Mouse (Mus musculus): ENCODE measurements around the gene Gnaq. TPM values are rescaled to one million over a fixed set of nuclear protein-coding genes. Genes with fewer than 3 reads are reported as not detected.

The Gnaq gene
- polyA plus RNA-seq, 1 experiment from 2014 or later, result 18.1 TPM

- WGBS, result 96% methylated on average over 3 of the region's 3 CpGs
These were observed 90.5 kb downstream of the Gnaq start for GRCm38 (mm10) chr19:16223126-16223525.

DNA sequence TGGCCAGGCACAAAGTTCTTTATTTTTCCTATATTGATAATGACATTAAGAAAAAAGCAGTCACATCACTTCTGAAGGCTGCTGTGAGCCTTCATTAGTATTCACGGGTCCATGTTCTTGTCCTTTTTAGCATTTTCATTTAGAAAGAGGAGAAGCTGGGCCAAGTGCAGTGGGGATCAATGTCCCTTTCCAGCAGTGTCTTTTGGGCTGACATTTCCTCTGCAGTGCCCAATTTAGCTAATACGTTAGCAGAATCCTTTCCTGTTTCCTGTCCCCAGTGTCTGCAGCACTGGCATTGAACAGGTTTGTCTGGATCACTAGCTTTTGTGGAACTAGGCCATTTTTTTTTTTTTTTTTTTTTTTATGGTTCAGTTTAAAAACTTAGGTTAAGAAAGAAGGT, 92.2 kb downstream of the Gnaq start:
- no peak overlapping the region for H3K9ac ChIP-seq (ENCODE audit: low read length)
- no peaks in the 10 kb centered on the region for H3K27me3 ChIP-seq (ENCODE audit: control insufficient read depth, insufficient read depth, low read length)
- no peaks in the 10 kb centered on the region for H3K4me1 ChIP-seq (replicated peaks; ENCODE audit: control insufficient read depth, insufficient read depth)
- no peak for TF ChIP-seq CTCF (IDR thresholded peaks at IDR 0.05; ENCODE audit: low read depth)
- no peak for TF ChIP-seq EP300 (optimal IDR thresholded peaks at IDR 0.05)
- no peak overlapping the region for H3K27ac ChIP-seq (replicated peaks)
- ATAC-seq (ENCODE audit: low FRiP score, low TSS enrichment) (no peak), DNase-seq (ENCODE audit: low spot score) (no peak)
- H3K9me3 ChIP-seq (ENCODE audit: control insufficient read depth, low read length), result no peaks in the 10 kb centered on the region
- H3K36me3 ChIP-seq (ENCODE audit: control insufficient read depth, insufficient read depth, low read length), result peaks cover 6% of the 10 kb centered on the region
- 54% methylated on average over 2 of the region's 2 CpGs for WGBS
- H3K4me3 ChIP-seq (ENCODE audit: low read depth, low read length), result no peak overlapping the region
- H3K4me2 ChIP-seq (replicated peaks; ENCODE audit: low read depth), result no peak overlapping the region

More at GRCm38 (mm10) chr19:16223126-16223525, 90.5 kb downstream of the Gnaq start:
- Histone ChIP-seq H3K4me3 (ENCODE audit: low read depth, low read length) (no peak overlapping the region), H3K4me2 (replicated peaks; ENCODE audit: low read depth) (no peak overlapping the region), H3K27me3 (ENCODE audit: control insufficient read depth, insufficient read depth, low read length) (no peaks in the 10 kb centered on the region), H3K36me3 (ENCODE audit: control insufficient read depth, insufficient read depth, low read length) (peaks cover 10% of the 10 kb centered on the region), H3K9ac (ENCODE audit: low read length) (no peak overlapping the region), H3K4me1 (replicated peaks; ENCODE audit: control insufficient read depth, insufficient read depth) (no peaks in the 10 kb centered on the region), H3K9me3 (ENCODE audit: control insufficient read depth, low read length) (no peaks in the 10 kb centered on the region), H3K27ac (replicated peaks) (no peak overlapping the region)
- ATAC-seq (ENCODE audit: low FRiP score, low TSS enrichment) (no peak), DNase-seq (ENCODE audit: low spot score) (no peak)
- TF ChIP-seq EP300 (optimal IDR thresholded peaks at IDR 0.05) (no peak), CTCF (IDR thresholded peaks at IDR 0.05; ENCODE audit: low read depth) (no peak)

DNA sequence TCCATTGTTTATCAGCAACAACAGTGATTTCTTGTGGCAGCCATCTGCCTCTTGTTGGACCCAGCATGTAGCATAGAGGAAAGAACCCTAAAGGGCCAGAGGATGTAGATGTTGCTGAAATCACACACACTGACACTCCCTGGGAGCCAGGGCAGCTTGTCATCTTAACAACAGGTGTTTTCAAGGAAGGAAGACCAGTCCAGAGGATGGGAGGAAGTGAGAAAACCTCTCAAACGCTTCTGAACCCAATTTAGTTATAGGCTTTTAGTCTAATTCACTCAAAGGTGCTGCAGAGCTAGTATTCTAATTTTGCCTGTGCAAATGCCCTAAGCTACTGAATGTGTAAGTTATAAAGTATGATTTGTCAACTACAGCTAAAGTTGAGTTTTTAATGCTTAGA, 99.0 kb downstream of the Gnaq start:
- Histone ChIP-seq H3K4me3 (ENCODE audit: low read depth, low read length) (no peak overlapping the region), H3K4me2 (replicated peaks; ENCODE audit: low read depth) (no peak overlapping the region), H3K4me1 (replicated peaks; ENCODE audit: control insufficient read depth, insufficient read depth) (no peaks in the 10 kb centered on the region; the same call in 1 of the 2 replicates), H3K36me3 (ENCODE audit: control insufficient read depth, insufficient read depth, low read length) (no peaks in the 10 kb centered on the region), H3K9me3 (ENCODE audit: control insufficient read depth, low read length) (no peaks in the 10 kb centered on the region), H3K9ac (ENCODE audit: low read length) (no peak overlapping the region), H3K27ac (replicated peaks) (no peak overlapping the region), H3K27me3 (ENCODE audit: control insufficient read depth, insufficient read depth, low read length) (no peaks in the 10 kb centered on the region)
- DNase-seq (ENCODE audit: low spot score), result no peak
- no peak for ATAC-seq (ENCODE audit: low FRiP score, low TSS enrichment)
- WGBS, result 81% methylated on average over 1 of the region's 1 CpGs
- TF ChIP-seq EP300 (optimal IDR thresholded peaks at IDR 0.05) (no peak), CTCF (IDR thresholded peaks at IDR 0.05; ENCODE audit: low read depth) (no peak)

GRCm38 (mm10) chr19:16235594-16235993, 103.0 kb downstream of the Gnaq start:
- DNase-seq (ENCODE audit: low spot score) (no peak), ATAC-seq (ENCODE audit: low FRiP score, low TSS enrichment) (no peak)
- Histone ChIP-seq H3K9me3 (ENCODE audit: control insufficient read depth, low read length) (no peaks in the 10 kb centered on the region), H3K4me3 (ENCODE audit: low read depth, low read length) (no peak overlapping the region), H3K27ac (replicated peaks) (no peak overlapping the region), H3K36me3 (ENCODE audit: control insufficient read depth, insufficient read depth, low read length) (no peaks in the 10 kb centered on the region), H3K27me3 (ENCODE audit: control insufficient read depth, insufficient read depth, low read length) (no peaks in the 10 kb centered on the region), H3K9ac (ENCODE audit: low read length) (no peak overlapping the region), H3K4me1 (replicated peaks; ENCODE audit: control insufficient read depth, insufficient read depth) (no peaks in the 10 kb centered on the region; the same call in 1 of the 2 replicates), H3K4me2 (replicated peaks; ENCODE audit: low read depth) (no peak overlapping the region)
- TF ChIP-seq EP300 (optimal IDR thresholded peaks at IDR 0.05) (no peak), CTCF (IDR thresholded peaks at IDR 0.05; ENCODE audit: low read depth) (no peak)
- WGBS, result 86% methylated on average over 8 of the region's 8 CpGs

GRCm38 (mm10) chr19:16237034-16237433, 104.4 kb downstream of the Gnaq start:
- no peaks in the 10 kb centered on the region for H3K4me1 ChIP-seq (replicated peaks; ENCODE audit: control insufficient read depth, insufficient read depth)
- H3K9ac ChIP-seq (ENCODE audit: low read length), result no peak overlapping the region

DNA sequence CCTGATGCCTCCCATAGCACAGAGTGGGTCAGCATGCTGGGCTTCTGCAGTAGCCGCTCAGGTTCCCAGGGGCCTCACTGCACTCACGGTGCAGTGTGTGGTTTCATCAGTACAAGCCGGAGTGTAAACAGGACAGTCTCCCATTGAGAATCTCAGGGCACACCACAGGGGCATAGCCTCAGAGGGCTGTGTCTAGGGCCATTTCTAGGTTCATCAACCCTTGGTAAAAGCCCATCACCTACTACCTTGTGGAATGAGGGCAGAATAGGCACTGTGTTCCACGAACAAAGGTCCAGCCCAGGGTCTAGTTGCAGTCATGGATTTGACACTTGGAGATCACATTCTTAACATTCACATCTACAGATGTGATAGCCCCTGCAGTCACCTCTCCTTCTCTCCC, 105.4 kb downstream of the Gnaq start:
- 63% methylated on average over 4 of the region's 4 CpGs for WGBS
- Histone ChIP-seq H3K27ac (replicated peaks) (no peak overlapping the region), H3K4me2 (replicated peaks; ENCODE audit: low read depth) (no peak overlapping the region), H3K9ac (ENCODE audit: low read length) (no peak overlapping the region), H3K4me3 (ENCODE audit: low read depth, low read length) (no peak overlapping the region), H3K27me3 (ENCODE audit: control insufficient read depth, insufficient read depth, low read length) (no peaks in the 10 kb centered on the region), H3K36me3 (ENCODE audit: control insufficient read depth, insufficient read depth, low read length) (no peaks in the 10 kb centered on the region), H3K9me3 (ENCODE audit: control insufficient read depth, low read length) (no peaks in the 10 kb centered on the region), H3K4me1 (replicated peaks; ENCODE audit: control insufficient read depth, insufficient read depth) (no peaks in the 10 kb centered on the region)
- TF ChIP-seq EP300 (optimal IDR thresholded peaks at IDR 0.05), result no peak
- DNase-seq (ENCODE audit: low spot score) (no peak), ATAC-seq (ENCODE audit: low FRiP score, low TSS enrichment) (no peak)

More at GRCm38 (mm10) chr19:16237034-16237433, 104.4 kb downstream of the Gnaq start:
- Histone ChIP-seq H3K36me3 (ENCODE audit: control insufficient read depth, insufficient read depth, low read length) (no peaks in the 10 kb centered on the region), H3K9me3 (ENCODE audit: control insufficient read depth, low read length) (no peaks in the 10 kb centered on the region), H3K4me3 (ENCODE audit: low read depth, low read length) (no peak overlapping the region), H3K27me3 (ENCODE audit: control insufficient read depth, insufficient read depth, low read length) (no peaks in the 10 kb centered on the region), H3K4me2 (replicated peaks; ENCODE audit: low read depth) (no peak overlapping the region), H3K27ac (replicated peaks) (no peak overlapping the region)
- ATAC-seq (ENCODE audit: low FRiP score, low TSS enrichment) (no peak), DNase-seq (ENCODE audit: low spot score) (no peak)
- WGBS, result 100% methylated on average over 1 of the region's 1 CpGs
- TF ChIP-seq CTCF (IDR thresholded peaks at IDR 0.05; ENCODE audit: low read depth) (no peak), EP300 (optimal IDR thresholded peaks at IDR 0.05) (no peak)
